Mouse (Mus musculus) limb, embryonic 14.5 days (tissue): ENCODE measurements at regions not wholly inside any gene's neighbourhood (a gene's known extent, or its start where the extent isn't known, plus 50 kb on each side); places are given as distances from the start of the nearest gene placed in this dataset.

Experiments
- ATAC-seq: fragments of 200-750 bp; cut with Nextera tagmentation; 2 replicates; pipeline ENCODE4 v1.8.0; 2017; ENCODE audit warnings: low read depth, moderate number of reproducible peaks, moderate TSS enrichment; ENCODE audit not compliant: low FRiP score
- DNase-seq: peaks from one replicate; pipeline ENCODE4 v3.0.0-alpha.2; 2015; ENCODE audit warnings: low spot score
- H3K27ac ChIP-seq: fragments of 300-500 bp; sonication (generic); replicated peaks from 2 replicates; pipeline ENCODE4 v1.5.1; 2014; ENCODE audit warnings: low read depth, mild to moderate bottlenecking, low read length, moderate library complexity, mixed read lengths
- H3K27me3 ChIP-seq: fragments of 300-500 bp; sonication (generic); 2 replicates; pipeline ENCODE4 v1.6.1; 2014; ENCODE audit warnings: low read length, mixed read lengths; ENCODE audit not compliant: control insufficient read depth, insufficient read depth
- H3K36me3 ChIP-seq: fragments of 300-500 bp; sonication (generic); 2 replicates; pipeline ENCODE4 v1.6.1; 2014; ENCODE audit warnings: mild to moderate bottlenecking, low read length, moderate library complexity, mixed read lengths; ENCODE audit not compliant: control insufficient read depth, insufficient read depth
- H3K4me1 ChIP-seq: fragments of 300-500 bp; sonication (generic); 2 replicates; pipeline ENCODE4 v1.6.1; 2014; ENCODE audit warnings: antibody characterized with exemption, low read length, mixed read lengths; ENCODE audit not compliant: control insufficient read depth, insufficient read depth
- H3K4me2 ChIP-seq: fragments of 300-500 bp; sonication (generic); replicated peaks from 2 replicates; pipeline ENCODE4 v1.6.1; 2014; ENCODE audit warnings: low read depth, mild to moderate bottlenecking, low read length, moderate library complexity; ENCODE audit not compliant: severe bottlenecking
- H3K4me3 ChIP-seq: fragments of 300-500 bp; sonication (generic); replicated peaks from 2 replicates; pipeline ENCODE4 v1.5.1; 2014; ENCODE audit warnings: low read length
- H3K9ac ChIP-seq: fragments of 300-500 bp; sonication (generic); 2 replicates; pipeline ENCODE4 v1.6.1; 2014; ENCODE audit warnings: mild to moderate bottlenecking, low read depth, low read length, moderate library complexity; ENCODE audit not compliant: severe bottlenecking
- H3K9me3 ChIP-seq: fragments of 300-500 bp; sonication (generic); 2 replicates; pipeline ENCODE4 v1.6.1; 2016; ENCODE audit warnings: low read length; ENCODE audit not compliant: control insufficient read depth
- POLR2A ChIP-seq: fragments of 200-500 bp; IDR thresholded peaks from 2 replicates; pipeline ENCODE4 v1.8.0; 2012; ENCODE audit warnings: inconsistent platforms, mild to moderate bottlenecking, moderate library complexity, borderline replicate concordance; ENCODE audit not compliant: insufficient read depth, insufficient read length; ENCODE audit errors: extremely low read depth
- WGBS: fragments of 180-500 bp; shearing (Covaris S2); extraction: QIAGEN DNeasy Blood & Tissue Kit; methylation state at CpG from one replicate; pipeline ENCODE4 v1.1.7; 2014; 5-methylcytosine and 5-hydroxymethylcytosine counted together

GRCm38 (mm10) chr12:20230141-20230892, 276.0 kb downstream of the Gm21863 start:
- H3K4me3 ChIP-seq = no peak overlapping the region
- ATAC-seq = no peak

GRCm38 (mm10) chr12:20230893-20231235, 276.6 kb downstream of the Gm21863 start:
- Histone ChIP-seq H3K4me1 (no peaks in the 10 kb centered on the region), H3K27ac (no peak overlapping the region), H3K36me3 (no peaks in the 10 kb centered on the region), H3K4me2 (no peak overlapping the region), H3K9ac (no peak overlapping the region), H3K27me3 (0 out of 2 replicates have a peak, but pooled peaks cover 5% of the 10 kb centered on the region), H3K4me3 (no peak overlapping the region), H3K9me3 (peaks cover 79% of the 10 kb centered on the region)
- no peak for ATAC-seq
- peak; percentile 3 for DNase-seq
- no peak for TF ChIP-seq POLR2A
- 72% methylated on average over 8 of the region's 8 CpGs for WGBS

More at GRCm38 (mm10) chr12:20230141-20230892, 276.0 kb downstream of the Gm21863 start:
- Histone ChIP-seq H3K27ac (no peak overlapping the region), H3K36me3 (no peaks in the 10 kb centered on the region), H3K9ac (no peak overlapping the region), H3K9me3 (peaks cover 81% of the 10 kb centered on the region), H3K4me1 (no peaks in the 10 kb centered on the region), H3K27me3 (0 out of 2 replicates have a peak, but pooled peaks cover 5% of the 10 kb centered on the region), H3K4me2 (no peak overlapping the region)
- peak; percentile 2 for DNase-seq
- WGBS = 71% methylated on average over 27 of the region's 27 CpGs
- no peak for TF ChIP-seq POLR2A

- no peak for ATAC-seq
- no peaks in the 10 kb centered on the region for H3K36me3 ChIP-seq
- WGBS = 68% methylated on average over 12 of the region's 12 CpGs
These were observed 277.2 kb downstream of the Gm21863 start for GRCm38 (mm10) chr12:20231528-20231927.

GRCm38 (mm10) chr12:20231986-20232541, 277.8 kb downstream of the Gm21863 start:
- Histone ChIP-seq H3K4me1 (no peaks in the 10 kb centered on the region), H3K36me3 (no peaks in the 10 kb centered on the region), H3K4me2 (no peak overlapping the region), H3K27ac (no peak overlapping the region), H3K9ac (no peak overlapping the region), H3K9me3 (peaks cover 72% of the 10 kb centered on the region), H3K4me3 (no peak overlapping the region), H3K27me3 (0 out of 2 replicates have a peak, but pooled peaks cover 5% of the 10 kb centered on the region)
- DNase-seq (peak; percentile 2), ATAC-seq (no peak)
- no peak for TF ChIP-seq POLR2A
- 73% methylated on average over 14 of the region's 14 CpGs for WGBS

More at GRCm38 (mm10) chr12:20231528-20231927, 277.2 kb downstream of the Gm21863 start:
- Histone ChIP-seq H3K4me1 (no peaks in the 10 kb centered on the region), H3K27ac (no peak overlapping the region), H3K4me2 (no peak overlapping the region), H3K9ac (no peak overlapping the region), H3K9me3 (peaks cover 78% of the 10 kb centered on the region), H3K4me3 (no peak overlapping the region), H3K27me3 (0 out of 2 replicates have a peak, but pooled peaks cover 5% of the 10 kb centered on the region)
- peak; percentile 8 for DNase-seq
- TF ChIP-seq POLR2A = no peak

GRCm38 (mm10) chr12:20232746-20233453, 278.6 kb downstream of the Gm21863 start:
- DNase-seq (peak; percentile 2), ATAC-seq (peak; percentile 25; the same call in 1 of the 2 replicates)
- 0 out of 2 replicates have a peak, but pooled peaks cover 5% of the 10 kb centered on the region for H3K27me3 ChIP-seq
- H3K36me3 ChIP-seq = no peaks in the 10 kb centered on the region
- peaks cover 64% of the 10 kb centered on the region for H3K9me3 ChIP-seq
- no peaks in the 10 kb centered on the region for H3K4me1 ChIP-seq
- WGBS = 71% methylated on average over 32 of the region's 32 CpGs
- TF ChIP-seq POLR2A = no peak
- H3K27ac ChIP-seq = no peak overlapping the region
- no peak overlapping the region for H3K4me2 ChIP-seq
- H3K4me3 ChIP-seq = no peak overlapping the region
- H3K9ac ChIP-seq = no peak overlapping the region
